Mouse (Mus musculus): ENCODE measurements around the gene Tpm1. TPM values are rescaled to one million over a fixed set of nuclear protein-coding genes. Genes with fewer than 3 reads are reported as not detected.

The Tpm1 gene
- polyA plus RNA-seq, 1 experiment from 2014 or later, result 163 TPM

- DNase-seq (ENCODE audit: low spot score), result no peak
- no peak for ATAC-seq (ENCODE audit: low FRiP score)
- 98% methylated on average over 9 of the region's 9 CpGs for WGBS
These were observed 25.8 kb downstream of the Tpm1 start for GRCm38 (mm10) chr9:67023371-67023770.

GRCm38 (mm10) chr9:67020063-67020462 is 29.1 kb downstream of the Tpm1 start:
- Histone ChIP-seq H3K36me3 (replicated peaks; ENCODE audit: control insufficient read depth, insufficient read depth) (peaks cover 34% of the 10 kb centered on the region), H3K27ac (no peak overlapping the region), H3K4me1 (replicated peaks; ENCODE audit: control insufficient read depth, insufficient read depth, low read length) (no peaks in the 10 kb centered on the region), H3K27me3 (ENCODE audit: control insufficient read depth, insufficient read depth, low read length) (no peaks in the 10 kb centered on the region), H3K9me3 (ENCODE audit: control insufficient read depth, low read length) (no peaks in the 10 kb centered on the region), H3K9ac (no peak overlapping the region), H3K4me2 (replicated peaks) (no peak overlapping the region), H3K4me3 (replicated peaks; ENCODE audit: low read length) (no peak overlapping the region)
- DNase-seq (ENCODE audit: low spot score), result no peak
- ATAC-seq (ENCODE audit: low FRiP score), result no peak
- WGBS, result 77% methylated on average over 2 of the region's 2 CpGs

More at GRCm38 (mm10) chr9:67023371-67023770, 25.8 kb downstream of the Tpm1 start:
- Histone ChIP-seq H3K9ac (no peak overlapping the region), H3K4me1 (replicated peaks; ENCODE audit: control insufficient read depth, insufficient read depth, low read length) (no peaks in the 10 kb centered on the region), H3K4me3 (replicated peaks; ENCODE audit: low read length) (no peak overlapping the region), H3K4me2 (replicated peaks) (no peak overlapping the region), H3K36me3 (replicated peaks; ENCODE audit: control insufficient read depth, insufficient read depth) (peaks cover 58% of the 10 kb centered on the region), H3K27ac (no peak overlapping the region), H3K27me3 (ENCODE audit: control insufficient read depth, insufficient read depth, low read length) (no peaks in the 10 kb centered on the region), H3K9me3 (ENCODE audit: control insufficient read depth, low read length) (no peaks in the 10 kb centered on the region)

GRCm38 (mm10) chr9:67013501-67013900 is 35.7 kb downstream of the Tpm1 start:
- WGBS, result 81% methylated on average over 2 of the region's 2 CpGs

GRCm38 (mm10) chr9:67012470-67012869 is 36.7 kb downstream of the Tpm1 start:
- Histone ChIP-seq H3K4me1 (replicated peaks; ENCODE audit: control insufficient read depth, insufficient read depth, low read length) (no peaks in the 10 kb centered on the region), H3K27me3 (ENCODE audit: control insufficient read depth, insufficient read depth, low read length) (no peaks in the 10 kb centered on the region), H3K27ac (no peak overlapping the region), H3K9me3 (ENCODE audit: control insufficient read depth, low read length) (no peaks in the 10 kb centered on the region), H3K36me3 (replicated peaks; ENCODE audit: control insufficient read depth, insufficient read depth) (no peaks in the 10 kb centered on the region), H3K4me3 (replicated peaks; ENCODE audit: low read length) (no peak overlapping the region), H3K9ac (no peak overlapping the region), H3K4me2 (replicated peaks) (no peak overlapping the region)
- DNase-seq (ENCODE audit: low spot score) (no peak), ATAC-seq (ENCODE audit: low FRiP score) (no peak)
- WGBS, result 45% methylated on average over 3 of the region's 3 CpGs

More at GRCm38 (mm10) chr9:67013501-67013900, 35.7 kb downstream of the Tpm1 start:
- H3K4me2 ChIP-seq (replicated peaks), result no peak overlapping the region
- no peaks in the 10 kb centered on the region for H3K27me3 ChIP-seq (ENCODE audit: control insufficient read depth, insufficient read depth, low read length)
- no peaks in the 10 kb centered on the region for H3K9me3 ChIP-seq (ENCODE audit: control insufficient read depth, low read length)
- H3K27ac ChIP-seq, result no peak overlapping the region
- no peaks in the 10 kb centered on the region for H3K4me1 ChIP-seq (replicated peaks; ENCODE audit: control insufficient read depth, insufficient read depth, low read length)
- H3K4me3 ChIP-seq (replicated peaks; ENCODE audit: low read length), result no peak overlapping the region
- H3K9ac ChIP-seq, result no peak overlapping the region
- DNase-seq (ENCODE audit: low spot score) (no peak), ATAC-seq (ENCODE audit: low FRiP score) (no peak)
- no peaks in the 10 kb centered on the region for H3K36me3 ChIP-seq (replicated peaks; ENCODE audit: control insufficient read depth, insufficient read depth)

- DNase-seq (ENCODE audit: low spot score) (no peak), ATAC-seq (ENCODE audit: low FRiP score) (no peak)
- Histone ChIP-seq H3K4me2 (replicated peaks) (no peak overlapping the region), H3K4me3 (replicated peaks; ENCODE audit: low read length) (no peak overlapping the region), H3K27me3 (ENCODE audit: control insufficient read depth, insufficient read depth, low read length) (no peaks in the 10 kb centered on the region), H3K27ac (no peak overlapping the region), H3K9ac (no peak overlapping the region), H3K36me3 (replicated peaks; ENCODE audit: control insufficient read depth, insufficient read depth) (no peaks in the 10 kb centered on the region), H3K9me3 (ENCODE audit: control insufficient read depth, low read length) (no peaks in the 10 kb centered on the region), H3K4me1 (replicated peaks; ENCODE audit: control insufficient read depth, insufficient read depth, low read length) (no peaks in the 10 kb centered on the region)
- 81% methylated on average over 9 of the region's 9 CpGs for WGBS
These were observed 37.7 kb downstream of the Tpm1 start for GRCm38 (mm10) chr9:67011483-67011882.

GRCm38 (mm10) chr9:67008781-67009180 is 40.4 kb downstream of the Tpm1 start:
- WGBS, result 53% methylated on average over 11 of the region's 11 CpGs
- Histone ChIP-seq H3K27me3 (ENCODE audit: control insufficient read depth, insufficient read depth, low read length) (no peaks in the 10 kb centered on the region), H3K27ac (no peak overlapping the region), H3K9me3 (ENCODE audit: control insufficient read depth, low read length) (no peaks in the 10 kb centered on the region), H3K36me3 (replicated peaks; ENCODE audit: control insufficient read depth, insufficient read depth) (no peaks in the 10 kb centered on the region), H3K4me1 (replicated peaks; ENCODE audit: control insufficient read depth, insufficient read depth, low read length) (no peaks in the 10 kb centered on the region), H3K9ac (no peak overlapping the region), H3K4me3 (replicated peaks; ENCODE audit: low read length) (no peak overlapping the region), H3K4me2 (replicated peaks) (no peak overlapping the region)
- no peak for ATAC-seq (ENCODE audit: low FRiP score)
- no peak for DNase-seq (ENCODE audit: low spot score)

- no peaks in the 10 kb centered on the region for H3K9me3 ChIP-seq (ENCODE audit: control insufficient read depth, low read length)
- no peak for DNase-seq (ENCODE audit: low spot score)
- no peaks in the 10 kb centered on the region for H3K27me3 ChIP-seq (ENCODE audit: control insufficient read depth, insufficient read depth, low read length)
- no peaks in the 10 kb centered on the region for H3K4me1 ChIP-seq (replicated peaks; ENCODE audit: control insufficient read depth, insufficient read depth, low read length)
- no peak for ATAC-seq (ENCODE audit: low FRiP score)
- no peak overlapping the region for H3K4me2 ChIP-seq (replicated peaks)
- H3K27ac ChIP-seq, result no peak overlapping the region
- no peak overlapping the region for H3K9ac ChIP-seq
- H3K36me3 ChIP-seq (replicated peaks; ENCODE audit: control insufficient read depth, insufficient read depth), result no peaks in the 10 kb centered on the region
- WGBS, result 76% methylated on average over 4 of the region's 4 CpGs
- no peak overlapping the region for H3K4me3 ChIP-seq (replicated peaks; ENCODE audit: low read length)
These were observed 42.8 kb downstream of the Tpm1 start for GRCm38 (mm10) chr9:67006376-67006775.

- Histone ChIP-seq H3K27ac (no peak overlapping the region), H3K36me3 (replicated peaks; ENCODE audit: control insufficient read depth, insufficient read depth) (no peaks in the 10 kb centered on the region), H3K4me3 (replicated peaks; ENCODE audit: low read length) (no peak overlapping the region), H3K4me1 (replicated peaks; ENCODE audit: control insufficient read depth, insufficient read depth, low read length) (no peaks in the 10 kb centered on the region), H3K9me3 (ENCODE audit: control insufficient read depth, low read length) (no peaks in the 10 kb centered on the region), H3K4me2 (replicated peaks) (no peak overlapping the region), H3K27me3 (ENCODE audit: control insufficient read depth, insufficient read depth, low read length) (no peaks in the 10 kb centered on the region), H3K9ac (no peak overlapping the region)
- peak; percentile 27 for DNase-seq (ENCODE audit: low spot score)
- ATAC-seq (ENCODE audit: low FRiP score), result no peak
- 70% methylated on average over 11 of the region's 11 CpGs for WGBS
These were observed 44.0 kb downstream of the Tpm1 start for GRCm38 (mm10) chr9:67005161-67005742.

- Histone ChIP-seq H3K27ac (no peak overlapping the region), H3K9ac (no peak overlapping the region), H3K36me3 (replicated peaks; ENCODE audit: control insufficient read depth, insufficient read depth) (no peaks in the 10 kb centered on the region), H3K9me3 (ENCODE audit: control insufficient read depth, low read length) (no peaks in the 10 kb centered on the region), H3K4me1 (replicated peaks; ENCODE audit: control insufficient read depth, insufficient read depth, low read length) (no peaks in the 10 kb centered on the region), H3K4me2 (replicated peaks) (no peak overlapping the region), H3K4me3 (replicated peaks; ENCODE audit: low read length) (no peak overlapping the region), H3K27me3 (ENCODE audit: control insufficient read depth, insufficient read depth, low read length) (no peaks in the 10 kb centered on the region)
- DNase-seq (ENCODE audit: low spot score) (no peak), ATAC-seq (ENCODE audit: low FRiP score) (no peak)
- 53% methylated on average over 4 of the region's 4 CpGs for WGBS
These were observed 45.5 kb downstream of the Tpm1 start for GRCm38 (mm10) chr9:67003656-67004055.

- no peaks in the 10 kb centered on the region for H3K27me3 ChIP-seq (ENCODE audit: control insufficient read depth, insufficient read depth, low read length)
- no peak overlapping the region for H3K9ac ChIP-seq
- no peaks in the 10 kb centered on the region for H3K9me3 ChIP-seq (ENCODE audit: control insufficient read depth, low read length)
- no peak overlapping the region for H3K4me2 ChIP-seq (replicated peaks)
- WGBS, result 28% methylated on average over 4 of the region's 4 CpGs
- H3K4me1 ChIP-seq (replicated peaks; ENCODE audit: control insufficient read depth, insufficient read depth, low read length), result no peaks in the 10 kb centered on the region
- no peak overlapping the region for H3K4me3 ChIP-seq (replicated peaks; ENCODE audit: low read length)
- no peak overlapping the region for H3K27ac ChIP-seq
- DNase-seq (ENCODE audit: low spot score), result no peak
- no peak for ATAC-seq (ENCODE audit: low FRiP score)
- no peaks in the 10 kb centered on the region for H3K36me3 ChIP-seq (replicated peaks; ENCODE audit: control insufficient read depth, insufficient read depth)
These were observed 46.0 kb downstream of the Tpm1 start for GRCm38 (mm10) chr9:67003156-67003555.

Data from hindbrain, embryonic 14.5 days (tissue).